Mouse (Mus musculus) liver, embryonic 11.5 days (tissue): Measurements from ENCODE around the gene Sp3. TPM values are rescaled to one million over a fixed set of nuclear protein-coding genes. Genes with fewer than 3 reads are reported as not detected.
"Not testable (repeated sequence)": the region's sequence is repeated elsewhere in the genome, so short reads cannot be mapped to it uniquely, and the experiment has no call there.

Experiments
- ATAC-seq: fragments of 200-750 bp; cut with Nextera tagmentation; replicated peaks from 2 replicates; pipeline ENCODE4 v1.8.0; 2017; ENCODE audit warnings: moderate number of reproducible peaks, mild to moderate bottlenecking, moderate TSS enrichment, moderate library complexity; ENCODE audit not compliant: low FRiP score
- DNase-seq: peaks from one replicate; pipeline ENCODE4 v3.0.0-alpha.2; 2017; ENCODE audit warnings: low spot score
- H3K27ac ChIP-seq: fragments of 300-500 bp; sonication (generic); 2 replicates; pipeline ENCODE4 v1.5.1; 2014; ENCODE audit warnings: mild to moderate bottlenecking, low read depth, low read length, control low read depth
- H3K27me3 ChIP-seq: fragments of 300-500 bp; sonication (generic); replicated peaks from 2 replicates; pipeline ENCODE4 v1.6.1; 2014; ENCODE audit warnings: low read length, mixed read lengths; ENCODE audit not compliant: control insufficient read depth, insufficient read depth
- H3K36me3 ChIP-seq: fragments of 300-500 bp; sonication (generic); 2 replicates; pipeline ENCODE4 v1.6.1; 2014; ENCODE audit warnings: mild to moderate bottlenecking, low read length, moderate library complexity, mixed read lengths; ENCODE audit not compliant: control insufficient read depth, insufficient read depth
- H3K4me1 ChIP-seq: fragments of 300-500 bp; sonication (generic); replicated peaks from 2 replicates; pipeline ENCODE4 v1.6.1; 2014; ENCODE audit warnings: low read length, mixed read lengths; ENCODE audit not compliant: control insufficient read depth, insufficient read depth
- H3K4me2 ChIP-seq: fragments of 300-500 bp; sonication (generic); 2 replicates; pipeline ENCODE4 v1.6.1; 2014; ENCODE audit warnings: mild to moderate bottlenecking, control low read depth, moderate library complexity
- H3K4me3 ChIP-seq: fragments of 300-500 bp; sonication (generic); 2 replicates; pipeline ENCODE4 v1.5.1; 2014; ENCODE audit warnings: low read depth, low read length, control low read depth
- H3K9ac ChIP-seq: fragments of 300-500 bp; sonication (generic); 2 replicates; pipeline ENCODE4 v1.6.1; 2014; ENCODE audit warnings: low read depth, low read length, control low read depth
- H3K9me3 ChIP-seq: fragments of 300-500 bp; sonication (generic); 2 replicates; pipeline ENCODE4 v1.6.1; 2016; ENCODE audit warnings: low read length, inconsistent platforms, mixed read lengths; ENCODE audit not compliant: control insufficient read depth
- WGBS: fragments of 180-500 bp; shearing (Covaris S2); extraction: QIAGEN DNeasy Blood & Tissue Kit; methylation state at CpG from one replicate; pipeline ENCODE4 v1.1.7; 2014; 5-methylcytosine and 5-hydroxymethylcytosine counted together
- polyA plus RNA-seq: library from polyadenylated mRNA; unstranded; fragments of >200 nt; fragmentation: Nextera tagmentation; extraction: Ambion mirVana; gene quantifications from 2 replicates; pipeline ENCODE4 v1.2.1, GENCODE M21; 2014

Gene Sp3
- polyA plus RNA-seq: 49.6 and 50.6 TPM in 2 replicates

- Histone ChIP-seq H3K27ac (peak within 1 kb of the TSS; percentile 100), H3K4me1 (peaks cover 19% of the 10 kb centered on the region), H3K36me3 (no peaks in the 10 kb centered on the region), H3K27me3 (no peaks in the 10 kb centered on the region), H3K9me3 (no peaks in the 10 kb centered on the region), H3K9ac (peak within 1 kb of the TSS; percentile 100), H3K4me3 (peak within 1 kb of the TSS; percentile 99), H3K4me2 (peak within 1 kb of the TSS; percentile 92)
- under 1% methylated on average over 64 of the region's 64 CpGs for WGBS
- DNase-seq (peak; percentile 96), ATAC-seq (peak; percentile 80)
Measured at GRCm38 (mm10) chr2:72980337-72981074, at the start of gene Sp3. TSS of gene Sp3 (minus strand) at chr2:72980446.

- H3K4me3 ChIP-seq: no peak overlapping the region
- no peaks in the 10 kb centered on the region for H3K27me3 ChIP-seq
- H3K9me3 ChIP-seq: no peaks in the 10 kb centered on the region
- H3K4me2 ChIP-seq: no peak overlapping the region
- no peaks in the 10 kb centered on the region; the same call in 1 of the 2 replicates for H3K4me1 ChIP-seq
- H3K9ac ChIP-seq: no peak overlapping the region
- no peak for ATAC-seq
- H3K36me3 ChIP-seq: no peaks in the 10 kb centered on the region
- no peak for DNase-seq
- 88% methylated on average over 3 of the region's 3 CpGs for WGBS
- H3K27ac ChIP-seq: no peak overlapping the region
Measured at GRCm38 (mm10) chr2:73029846-73030245, 49.6 kb upstream of the Sp3 start.

DNA sequence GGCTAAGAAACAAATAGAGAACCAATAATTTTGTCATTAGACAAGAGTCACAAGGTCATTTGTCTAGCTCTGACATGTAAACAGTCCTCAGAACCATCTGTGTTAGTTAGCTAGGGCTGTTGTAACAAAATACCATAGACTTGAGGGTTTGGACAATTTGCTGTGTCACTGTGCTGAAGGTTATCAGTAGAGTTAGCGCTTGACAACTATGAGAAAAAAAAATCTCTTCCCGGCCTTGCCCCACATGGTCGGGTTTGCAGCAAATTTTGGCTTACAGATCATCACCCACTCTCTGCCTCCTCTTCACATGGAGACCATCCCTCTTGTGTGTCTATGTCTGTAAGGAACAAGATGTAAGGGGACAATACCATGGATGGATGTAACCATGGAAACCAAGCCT, 47.8 kb upstream of the Sp3 start:
- H3K4me3 ChIP-seq: no peak overlapping the region
- ATAC-seq: 0 out of 2 replicates have a peak, but pooled peaks have one; percentile 27
- H3K36me3 ChIP-seq: no peaks in the 10 kb centered on the region
- no peaks in the 10 kb centered on the region for H3K27me3 ChIP-seq
- H3K27ac ChIP-seq: no peak overlapping the region
- H3K4me2 ChIP-seq: no peak overlapping the region
- peaks cover 7% of the 10 kb centered on the region for H3K4me1 ChIP-seq
- no peaks in the 10 kb centered on the region for H3K9me3 ChIP-seq
- no peak overlapping the region for H3K9ac ChIP-seq
- no peak for DNase-seq
- 50% methylated on average over 3 of the region's 3 CpGs for WGBS

GRCm38 (mm10) chr2:73027126-73027525, 46.9 kb upstream of the Sp3 start:
- no peak overlapping the region for H3K4me3 ChIP-seq
- H3K9me3 ChIP-seq: no peaks in the 10 kb centered on the region
- H3K36me3 ChIP-seq: no peaks in the 10 kb centered on the region
- peaks cover 7% of the 10 kb centered on the region for H3K4me1 ChIP-seq
- WGBS: 71% methylated on average over 3 of the region's 3 CpGs
- ATAC-seq (no peak), DNase-seq (no peak)
- no peak overlapping the region for H3K9ac ChIP-seq
- no peaks in the 10 kb centered on the region for H3K27me3 ChIP-seq
- no peak overlapping the region for H3K27ac ChIP-seq
- H3K4me2 ChIP-seq: no peak overlapping the region

GRCm38 (mm10) chr2:73023803-73024202, 43.6 kb upstream of the Sp3 start:
- 33% methylated on average over 6 of the region's 6 CpGs for WGBS
- Histone ChIP-seq H3K9me3 (no peaks in the 10 kb centered on the region), H3K27ac (peak overlapping the region; percentile 47; the same call in 1 of the 2 replicates), H3K9ac (no peak overlapping the region), H3K4me1 (peaks cover 12% of the 10 kb centered on the region), H3K36me3 (no peaks in the 10 kb centered on the region), H3K4me3 (no peak overlapping the region), H3K27me3 (no peaks in the 10 kb centered on the region), H3K4me2 (peak overlapping the region; percentile 39)
- DNase-seq (no peak), ATAC-seq (peak; percentile 96)

GRCm38 (mm10) chr2:73021046-73021445, 40.8 kb upstream of the Sp3 start:
- WGBS: 62% methylated on average over 6 of the region's 6 CpGs
- Histone ChIP-seq H3K9me3 (no peaks in the 10 kb centered on the region), H3K36me3 (no peaks in the 10 kb centered on the region), H3K9ac (no peak overlapping the region), H3K27me3 (no peaks in the 10 kb centered on the region), H3K27ac (no peak overlapping the region), H3K4me3 (no peak overlapping the region), H3K4me2 (no peak overlapping the region), H3K4me1 (peaks cover 12% of the 10 kb centered on the region)
- ATAC-seq (peak; percentile 82), DNase-seq (no peak)

GRCm38 (mm10) chr2:73019371-73020146, 39.3 kb upstream of the Sp3 start:
- Histone ChIP-seq H3K27ac (no peak overlapping the region), H3K36me3 (no peaks in the 10 kb centered on the region), H3K9me3 (no peaks in the 10 kb centered on the region), H3K4me3 (no peak overlapping the region), H3K9ac (no peak overlapping the region), H3K4me2 (no peak overlapping the region), H3K4me1 (peaks cover 12% of the 10 kb centered on the region), H3K27me3 (no peaks in the 10 kb centered on the region)
- DNase-seq: no peak
- 62% methylated on average over 9 of the region's 9 CpGs for WGBS
- ATAC-seq: no peak

DNA sequence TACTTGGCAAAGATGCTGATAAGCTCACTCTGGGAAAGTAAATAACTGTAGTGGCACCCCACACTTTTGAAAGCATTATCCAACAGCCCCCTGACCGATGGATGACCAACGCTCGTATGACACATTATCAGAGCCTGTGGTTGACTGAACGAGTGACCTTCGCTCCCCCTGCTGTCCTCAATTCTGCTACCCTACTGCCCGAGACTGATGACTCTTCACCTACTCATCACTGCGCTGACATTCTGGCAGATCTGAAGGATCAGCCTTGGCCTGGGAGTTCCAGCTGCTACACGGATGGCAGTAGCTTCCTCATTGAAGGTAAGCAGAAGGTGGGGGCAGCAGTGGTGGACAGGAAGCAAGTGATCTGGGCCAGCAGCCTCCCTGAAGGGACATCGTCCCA, 33.8 kb upstream of the Sp3 start:
- not testable (repeated sequence) for H3K36me3 ChIP-seq, ATAC-seq, H3K27ac ChIP-seq, H3K4me3 ChIP-seq, H3K4me2 ChIP-seq, H3K27me3 ChIP-seq, DNase-seq, H3K4me1 ChIP-seq, H3K9me3 ChIP-seq, H3K9ac ChIP-seq
- WGBS: 49% methylated on average over 9 of the region's 9 CpGs
